Mouse (Mus musculus): ENCODE measurements around the gene Pcbp4. TPM values are rescaled to one million over a fixed set of nuclear protein-coding genes. Genes with fewer than 3 reads are reported as not detected.

The Pcbp4 gene
- total RNA-seq (2021) = 10 to 100 TPM; 70.7 to 81.8 TPM

GRCm38 (mm10) chr9:106453271-106454070 lies at the start of gene Pcbp4:
Pcbp4 (plus strand) TSS chr9:106453291.
- DNase-seq (ENCODE audit: low spot score) = no peak
- intact Hi-C loops (cut with DNase I) = no loop called here

GRCm38 (mm10) chr9:106405275-106405674 lies 47.8 kb upstream of the Pcbp4 start:
- intact Hi-C loops (cut with DNase I) = no loop called here
- peak; percentile 54 for DNase-seq (ENCODE audit: low spot score)

- intact Hi-C loops (cut with DNase I) = loop anchor here (2.0 kb wide), 1 partner anchor 38 kb away; the partner anchor contains the start of gene Dusp7
- DNase-seq (ENCODE audit: low spot score) = peak; percentile 60
Observed at GRCm38 (mm10) chr9:106406443-106407078, 46.5 kb upstream of the Pcbp4 start.

- DNase-seq (ENCODE audit: low spot score) = no peak
- intact Hi-C loops (cut with DNase I) = no loop called here
Observed at GRCm38 (mm10) chr9:106409096-106409495, 44.0 kb upstream of the Pcbp4 start.

DNA sequence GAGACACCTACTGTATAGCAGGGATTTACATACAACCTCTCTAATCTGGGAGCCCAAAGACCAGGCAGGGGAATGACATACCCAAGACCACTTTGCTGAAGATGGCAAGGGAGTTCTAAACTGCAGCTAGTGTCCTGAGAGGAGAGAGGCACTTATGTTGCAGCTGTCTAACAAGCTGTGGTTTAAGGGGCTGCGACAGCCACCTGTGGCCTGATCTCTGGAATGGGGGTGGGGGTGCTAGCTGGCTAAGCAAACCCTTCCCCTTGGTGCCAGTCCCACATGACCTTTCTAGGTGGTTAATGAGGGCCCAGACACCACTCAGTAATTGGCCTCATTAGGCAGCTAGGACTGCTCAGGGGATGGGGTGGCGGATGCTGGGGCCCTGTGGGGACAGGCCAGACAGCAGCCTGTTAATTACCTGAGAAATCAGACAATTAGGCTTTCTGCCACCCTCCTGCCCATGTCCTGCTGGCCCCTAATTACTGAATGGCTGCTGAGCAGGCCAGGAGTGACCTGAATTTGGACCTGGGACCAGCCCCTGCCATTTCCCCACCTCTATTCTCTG lies 42.9 kb upstream of the Pcbp4 start:
- intact Hi-C loops (cut with DNase I) = no loop called here
- DNase-seq (ENCODE audit: low spot score) = no peak

- no peak for DNase-seq (ENCODE audit: low spot score)
- intact Hi-C loops (cut with DNase I) = no loop called here
Observed at GRCm38 (mm10) chr9:106411091-106411594, 41.9 kb upstream of the Pcbp4 start.

DNA sequence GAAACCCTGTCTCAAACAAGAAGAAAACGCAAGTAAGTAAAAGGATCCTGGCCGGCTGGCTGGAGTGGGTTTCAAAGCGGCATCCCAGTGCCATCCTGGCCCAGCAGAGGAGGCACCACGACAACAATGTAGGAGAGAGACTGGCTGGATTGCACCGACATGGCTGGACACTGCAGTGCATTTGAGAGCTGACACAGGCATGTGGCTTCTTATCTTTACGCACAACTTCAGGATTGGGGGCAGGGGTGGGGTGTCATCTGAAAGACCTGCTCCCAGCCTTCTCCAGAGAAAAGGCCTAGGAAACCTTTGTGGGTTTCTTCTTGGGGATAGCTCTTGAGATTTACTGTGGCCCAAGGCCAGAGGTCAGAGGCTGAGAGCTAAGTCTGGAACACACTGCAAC lies 41.4 kb upstream of the Pcbp4 start:
- no peak for DNase-seq (ENCODE audit: low spot score)
- intact Hi-C loops (cut with DNase I) = no loop called here

GRCm38 (mm10) chr9:106412210-106412609 lies 40.9 kb upstream of the Pcbp4 start:
- no peak for DNase-seq (ENCODE audit: low spot score)
- intact Hi-C loops (cut with DNase I) = no loop called here

GRCm38 (mm10) chr9:106413606-106414005 lies 39.5 kb upstream of the Pcbp4 start:
- DNase-seq (ENCODE audit: low spot score) = no peak
- intact Hi-C loops (cut with DNase I) = no loop called here

DNA sequence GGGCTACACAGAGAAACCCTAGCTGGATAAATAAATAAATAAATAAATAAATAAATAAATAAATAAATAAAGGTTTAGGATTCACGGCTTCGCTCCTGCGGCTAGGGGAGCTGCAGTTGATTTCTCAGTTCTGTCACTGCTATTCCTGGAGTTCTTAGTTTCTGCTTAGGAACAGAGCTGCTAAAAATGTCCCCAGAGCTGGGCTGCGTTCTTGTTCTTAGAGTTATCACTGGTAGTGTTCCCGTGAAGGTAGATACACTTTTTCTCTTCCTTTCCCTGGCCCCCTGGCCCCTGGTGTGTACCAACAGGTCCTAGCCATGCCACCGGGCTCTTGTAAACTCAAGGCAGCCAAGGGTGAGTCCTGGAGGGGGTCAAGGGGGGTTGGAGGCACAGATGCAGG lies 36.3 kb upstream of the Pcbp4 start:
- intact Hi-C loops (cut with DNase I) = no loop called here
- no peak for DNase-seq (ENCODE audit: low spot score)

DNA sequence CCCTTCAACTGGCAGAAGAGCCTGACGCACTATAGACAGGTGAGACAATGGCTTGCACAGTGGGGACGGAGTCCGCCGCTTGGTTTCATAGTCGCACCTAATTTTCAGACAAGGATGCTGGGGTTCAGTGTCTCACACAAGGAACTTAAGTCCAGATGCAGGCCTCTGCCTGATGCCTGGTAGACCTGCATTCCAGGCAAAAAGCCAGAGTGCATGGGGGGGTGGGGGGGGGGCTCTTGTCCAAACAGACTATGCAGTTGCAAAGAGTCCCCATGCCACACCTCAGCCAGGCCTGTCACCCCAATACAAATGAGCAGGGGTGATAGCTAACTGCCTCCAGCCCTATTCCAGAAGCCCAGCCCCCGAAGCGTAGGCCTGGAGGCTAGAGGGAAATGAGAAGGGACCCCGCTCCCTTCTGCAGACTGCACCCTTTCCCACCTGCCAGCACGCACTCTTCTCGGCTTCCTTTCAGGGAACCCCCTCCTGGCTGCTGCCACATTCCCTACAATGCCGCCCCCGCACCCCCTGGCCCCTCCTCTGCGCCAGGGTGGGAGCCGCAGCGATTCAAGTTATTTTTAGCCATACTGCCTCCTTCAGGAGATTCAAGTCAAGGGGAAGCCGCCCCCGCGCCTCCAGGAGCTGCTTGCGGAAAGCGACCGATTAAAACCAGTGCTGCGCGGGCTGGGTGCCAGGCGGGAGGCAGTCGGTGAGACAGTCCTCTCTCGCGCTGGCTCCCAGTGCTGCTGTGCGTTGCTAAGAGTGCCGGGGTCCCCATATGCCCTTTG lies 35.1 kb upstream of the Pcbp4 start:
- peak; percentile 75 for DNase-seq (ENCODE audit: low spot score)
- intact Hi-C loops (cut with DNase I) = loop anchor here (1.0 kb wide), 1 partner anchor 47 kb away; no protein-coding TSS in a partner anchor

DNA sequence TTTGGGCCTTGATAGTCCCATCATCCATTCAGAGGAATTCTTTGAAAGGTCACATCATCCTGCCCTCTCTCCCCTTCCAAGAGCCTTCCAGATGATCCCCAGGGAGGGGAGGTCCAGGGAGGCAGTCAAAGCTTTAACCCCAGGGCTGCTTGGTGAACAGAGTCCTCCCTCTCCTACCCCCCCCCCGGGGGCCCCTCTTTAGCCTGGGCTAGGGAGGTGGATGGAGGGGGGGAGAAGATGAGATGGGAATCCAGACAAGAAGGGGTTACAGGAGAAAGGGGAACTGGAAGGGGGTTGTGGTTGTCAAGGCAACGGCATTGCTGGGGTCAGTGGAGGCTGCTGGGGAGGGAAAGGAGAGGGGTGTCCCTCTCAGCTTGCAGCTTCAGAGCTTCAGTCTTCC lies 32.5 kb upstream of the Pcbp4 start:
- intact Hi-C loops (cut with DNase I) = loop anchor here (1.0 kb wide), 3 partner anchors 69 to 131 kb away; no protein-coding TSS in a partner anchor
- DNase-seq (ENCODE audit: low spot score) = no peak

DNA sequence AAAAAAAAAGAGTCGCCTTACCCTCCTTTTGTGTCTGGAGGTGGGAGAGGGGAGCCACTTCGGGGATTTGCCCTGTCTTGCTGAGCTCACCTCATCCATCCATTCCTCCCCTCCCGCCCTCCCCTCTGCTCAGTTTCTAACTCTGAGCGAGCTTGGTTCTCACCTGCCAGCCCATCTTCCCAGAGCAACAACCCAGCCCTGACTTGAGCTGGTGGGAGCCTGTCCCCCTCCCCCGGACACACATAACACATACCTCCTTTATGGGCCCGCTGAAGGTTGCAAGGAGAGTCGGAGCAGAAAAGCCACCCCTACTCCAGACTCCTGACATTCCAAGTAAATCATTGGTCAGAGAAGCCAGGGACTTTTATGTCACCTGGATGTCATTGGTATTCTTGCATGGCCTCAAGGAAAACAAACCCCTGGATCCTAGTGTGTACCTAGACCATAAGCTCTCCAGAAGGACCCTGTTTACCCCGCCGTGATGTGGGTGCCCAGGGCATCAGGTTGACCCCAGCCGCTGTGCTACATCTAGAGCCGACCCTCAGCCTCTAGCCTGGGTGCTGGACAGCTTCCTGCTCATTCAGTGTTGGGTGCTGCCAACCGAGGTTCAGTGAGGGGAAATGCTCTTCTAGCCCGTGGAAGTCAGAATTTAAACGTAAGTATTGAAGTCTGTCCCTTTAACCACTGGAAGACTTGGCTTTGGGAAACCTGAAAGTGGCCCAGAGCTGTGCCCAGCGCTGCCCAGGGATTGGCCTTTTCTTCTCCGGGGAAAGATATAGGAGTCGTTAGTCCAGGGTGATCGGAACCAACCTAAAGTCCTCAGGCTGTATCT lies 31.8 kb upstream of the Pcbp4 start:
- intact Hi-C loops (cut with DNase I) = loop anchor here (1.0 kb wide), 3 partner anchors 70 to 132 kb away; no protein-coding TSS in a partner anchor
- no peak for DNase-seq (ENCODE audit: low spot score)

DNA sequence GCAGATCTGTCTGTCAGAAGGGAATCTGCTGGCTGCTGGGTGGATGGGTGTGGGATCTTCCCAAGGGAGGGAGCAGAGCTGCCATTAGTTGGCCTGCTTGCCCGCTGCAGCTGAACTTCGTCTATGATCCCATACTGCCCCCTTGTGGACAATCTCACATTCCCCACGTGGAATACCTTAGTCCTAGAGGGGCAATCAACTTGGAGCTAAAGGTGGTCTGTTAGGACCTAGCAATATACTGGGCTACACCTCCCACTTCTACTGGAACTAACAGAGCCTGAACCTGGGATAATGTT lies 31.3 kb upstream of the Pcbp4 start:
- DNase-seq (ENCODE audit: low spot score) = peak; percentile 72
- intact Hi-C loops (cut with DNase I) = loop anchor here (1.0 kb wide), 3 partner anchors 71 to 133 kb away; no protein-coding TSS in a partner anchor

- no peak for DNase-seq (ENCODE audit: low spot score)
- intact Hi-C loops (cut with DNase I) = loop anchor here (2.0 kb wide), 1 partner anchor 48 kb away; the partner anchor contains the start of gene Parp3
Observed at GRCm38 (mm10) chr9:106428719-106429220, 24.3 kb upstream of the Pcbp4 start.

DNA sequence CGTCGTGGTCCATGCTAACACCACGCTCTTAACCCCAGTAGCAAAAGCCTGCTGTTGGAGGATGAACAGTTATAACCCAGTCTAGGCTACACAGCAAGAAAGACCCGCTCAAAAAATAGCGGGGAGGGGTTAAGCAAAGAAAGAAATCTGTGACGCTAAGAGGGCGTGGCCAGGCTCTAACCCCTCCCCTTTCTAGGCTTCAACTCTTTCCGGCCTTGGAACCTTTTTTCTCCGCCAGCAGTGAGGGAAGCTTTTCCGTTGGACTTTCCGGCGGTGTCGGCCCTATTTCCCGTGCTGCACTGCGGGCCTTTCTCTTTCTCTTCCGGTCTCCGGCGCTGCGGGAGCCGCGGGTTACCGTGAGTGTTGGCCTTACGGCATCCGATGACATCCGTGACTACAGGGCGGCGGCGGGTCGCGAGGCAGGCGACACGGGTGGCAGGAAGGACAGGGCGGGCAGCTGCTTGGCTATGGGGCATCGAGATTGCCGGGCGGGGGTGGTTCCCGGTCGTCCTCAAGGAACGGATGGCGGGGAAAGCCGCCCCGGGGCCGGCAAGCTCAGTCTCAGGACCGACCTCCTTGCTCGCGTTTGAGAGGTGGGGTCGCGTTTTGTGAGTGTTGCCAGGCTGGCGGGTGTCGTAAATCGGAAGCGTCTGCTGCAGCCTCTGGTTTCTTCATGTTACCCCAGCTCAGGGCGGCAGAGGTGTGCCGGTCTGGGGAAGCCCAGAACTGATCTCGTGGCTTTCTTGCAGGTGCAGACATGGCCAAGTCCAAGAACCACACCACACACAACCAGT lies 23.7 kb upstream of the Pcbp4 start, which contains the start of gene Rpl29:
TSS of gene Rpl29 (plus strand) at position 234 of the 794 bp plus-strand sequence.
- peak; percentile 89 for DNase-seq (ENCODE audit: low spot score)
- intact Hi-C loops (cut with DNase I) = loop anchor here (2.0 to 10.0 kb wide), 2 partner anchors 47 to 255 kb away; partner anchors contain the start of genes Parp3 and Wdr82

GRCm38 (mm10) chr9:106430015-106430264 lies 23.2 kb upstream of the Pcbp4 start:
- no peak for DNase-seq (ENCODE audit: low spot score)
- intact Hi-C loops (cut with DNase I) = loop anchor here (10.0 kb wide), 1 partner anchor 255 kb away; the partner anchor contains the start of gene Wdr82

DNA sequence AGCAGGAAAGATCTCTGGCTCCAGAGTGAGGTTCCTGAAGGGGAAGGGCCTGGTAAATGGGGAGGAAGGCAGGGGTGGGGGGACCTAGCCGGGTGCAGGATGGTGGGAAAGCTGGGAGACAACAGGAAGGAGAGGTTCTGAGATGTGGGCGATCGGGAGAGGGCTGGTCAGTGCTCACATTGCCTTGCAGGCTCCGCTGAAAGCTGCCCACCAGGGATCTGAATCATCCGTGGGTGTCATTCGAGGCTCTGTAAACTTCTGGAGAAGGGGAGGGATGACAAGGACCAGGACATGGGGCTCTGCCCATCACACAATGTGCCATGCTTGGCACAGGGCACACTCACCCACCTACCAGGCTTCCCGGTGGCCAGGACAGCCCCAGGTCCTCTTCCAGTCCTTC lies 19.7 kb upstream of the Pcbp4 start:
- no peak for DNase-seq (ENCODE audit: low spot score)
- intact Hi-C loops (cut with DNase I) = loop anchor here (10.0 kb wide), 1 partner anchor 259 kb away; the partner anchor contains the start of gene Wdr82

All from heart, postnatal 25 days (tissue).